23 mouse cellular contexts compared by ENCODE assay signal in genomic region chr7:96418146-96418545, GRCm38 (mm10).
DNase-seq lines count a peak whose midpoint lies in the region; ATAC-seq lines count a peak whose summit lies in the region.
"Had no signal": no experiment of that assay in that cellular context is flagged by ENCODE, and none has a peak within 500 bp of the region (broad histone marks: within the 10 kb centered on the region; RNA-seq: fewer than 3 reads in every experiment).

No protein-coding gene starts in this region.

- 65% methylated on average over 3 of the region's 3 CpGs for WGBS in forebrain, embryonic 16.5 days
- 76% methylated on average over 3 of the region's 3 CpGs for WGBS in forebrain, embryonic 14.5 days

- H3K4me2 ChIP-seq in forebrain, embryonic 16.5 days (ENCODE audit: low read length) = no peak overlapping the region
- no peak overlapping the region for H3K4me2 ChIP-seq in forebrain, embryonic 14.5 days (ENCODE audit: low read length)
- H3K4me2 ChIP-seq: heart, embryonic 13.5 days; hindbrain, embryonic 14.5 days had no signal

- H3K9me3 ChIP-seq in forebrain, embryonic 16.5 days (ENCODE audit: control insufficient read depth, low read length) = no peaks in the 10 kb centered on the region
- H3K9me3 ChIP-seq in forebrain, embryonic 14.5 days (replicated peaks; ENCODE audit: control insufficient read depth, low read length) = no peaks in the 10 kb centered on the region
- H3K9me3 ChIP-seq: heart, embryonic 10.5 days; heart, embryonic 13.5 days had no signal

- H3K27me3 ChIP-seq in forebrain, embryonic 16.5 days (replicated peaks; ENCODE audit: control insufficient read depth, insufficient read depth, low read length) = no peaks in the 10 kb centered on the region
- no peaks in the 10 kb centered on the region for H3K27me3 ChIP-seq in forebrain, embryonic 14.5 days (replicated peaks; ENCODE audit: control insufficient read depth, insufficient read depth, low read length)
- H3K27me3 ChIP-seq: Patski had no signal

- H3K36me3 ChIP-seq in forebrain, embryonic 16.5 days (ENCODE audit: control insufficient read depth, insufficient read depth) = no peaks in the 10 kb centered on the region
- no peaks in the 10 kb centered on the region for H3K36me3 ChIP-seq in forebrain, embryonic 14.5 days (ENCODE audit: control insufficient read depth, insufficient read depth, low read length)
- H3K36me3 ChIP-seq: heart, embryonic 10.5 days; heart, embryonic 13.5 days had no signal

- no peak overlapping the region for H3K4me3 ChIP-seq in forebrain, embryonic 16.5 days (replicated peaks; ENCODE audit: low read length)
- no peak overlapping the region for H3K4me3 ChIP-seq in forebrain, embryonic 14.5 days (ENCODE audit: low read depth, low read length)
- H3K4me3 ChIP-seq: heart, adult 2 months; heart, embryonic 10.5 days; heart, embryonic 13.5 days had no signal

- intact Hi-C loops in left cerebral cortex, postnatal 10 days (cut with DNase I) = loop anchor here (10.0 kb wide), 1 partner anchor 203 kb away; no protein-coding TSS in a partner anchor

- no peak overlapping the region for H3K9ac ChIP-seq in forebrain, embryonic 16.5 days (replicated peaks; ENCODE audit: low read depth, low read length)
- no peak overlapping the region for H3K9ac ChIP-seq in forebrain, embryonic 14.5 days (ENCODE audit: low read length)
- H3K9ac ChIP-seq: heart, embryonic 13.5 days; hindbrain, embryonic 14.5 days had no signal

- DNase-seq in forebrain, embryonic 14.5 days (ENCODE audit: low spot score) = no peak
- DNase-seq in kidney, adult 9 months = peak; percentile 65
- no peak for DNase-seq in kidney, postnatal 4 days
- DNase-seq in ES-CJ7 (ENCODE audit: low read depth, low spot score) = peak; percentile 44
- peak; percentile 27 for DNase-seq in Muller cell, postnatal 12 days (ENCODE audit: inconsistent ontology term)
- no peak for DNase-seq in cerebellum, adult 8-10 months
- no peak for DNase-seq in left cerebral cortex, postnatal 10 days (ENCODE audit: extremely low spot score in 1 of 2, low spot score in 2 of 2)
- DNase-seq: adrenal gland, adult 8-10 months; adrenal gland, postnatal 25 days; cerebellum, postnatal 14 days; gastrocnemius, postnatal 36 days; heart, adult 2 months; heart, postnatal 14 days; heart, postnatal 4 days had no signal

- no peak for ATAC-seq in forebrain, embryonic 16.5 days
- ATAC-seq in forebrain, embryonic 14.5 days = no peak
- ATAC-seq: activated CD4-positive, CD25-positive, alpha-beta regulatory T cell, adult 4 months; CD4-positive, CD25-positive, alpha-beta regulatory T cell, adult 4 months; inflammation-experienced regulatory T-cells, adult 6 months; Patski had no signal

- peaks cover 47% of the 10 kb centered on the region for H3K4me1 ChIP-seq in forebrain, embryonic 16.5 days (replicated peaks; ENCODE audit: control insufficient read depth, insufficient read depth, low read length)
- peaks cover 27% of the 10 kb centered on the region for H3K4me1 ChIP-seq in forebrain, embryonic 14.5 days (ENCODE audit: control insufficient read depth, insufficient read depth, low read length)

- peak overlapping the region; percentile 72 for H3K27ac ChIP-seq in forebrain, embryonic 16.5 days (ENCODE audit: low read length)
- no peak overlapping the region for H3K27ac ChIP-seq in forebrain, embryonic 14.5 days (ENCODE audit: low read depth, low read length)
- H3K27ac ChIP-seq: heart, adult 2 months; heart, embryonic 10.5 days; heart, embryonic 13.5 days; hindbrain, postnatal 0 days had no signal

Comparison
In these comparisons a context has a peak if more than half of its experiments do, and no peak if none do; other contexts are left out.
1. DNase-seq: peak in kidney, adult 9 months (single experiment), ES-CJ7 (single experiment) and Muller cell, postnatal 12 days (single experiment); none in forebrain, embryonic 14.5 days (single experiment), kidney, postnatal 4 days (0 of 2), cerebellum, adult 8-10 months (single experiment) and left cerebral cortex, postnatal 10 days (0 of 2).